Mouse (Mus musculus): ENCODE data around the gene St7. TPM values are rescaled to one million over a fixed set of nuclear protein-coding genes. Genes with fewer than 3 reads are reported as not detected.

The St7 gene
- total RNA-seq, 2 experiments from 2014 or later: 53.8 to 56.1 TPM

DNA sequence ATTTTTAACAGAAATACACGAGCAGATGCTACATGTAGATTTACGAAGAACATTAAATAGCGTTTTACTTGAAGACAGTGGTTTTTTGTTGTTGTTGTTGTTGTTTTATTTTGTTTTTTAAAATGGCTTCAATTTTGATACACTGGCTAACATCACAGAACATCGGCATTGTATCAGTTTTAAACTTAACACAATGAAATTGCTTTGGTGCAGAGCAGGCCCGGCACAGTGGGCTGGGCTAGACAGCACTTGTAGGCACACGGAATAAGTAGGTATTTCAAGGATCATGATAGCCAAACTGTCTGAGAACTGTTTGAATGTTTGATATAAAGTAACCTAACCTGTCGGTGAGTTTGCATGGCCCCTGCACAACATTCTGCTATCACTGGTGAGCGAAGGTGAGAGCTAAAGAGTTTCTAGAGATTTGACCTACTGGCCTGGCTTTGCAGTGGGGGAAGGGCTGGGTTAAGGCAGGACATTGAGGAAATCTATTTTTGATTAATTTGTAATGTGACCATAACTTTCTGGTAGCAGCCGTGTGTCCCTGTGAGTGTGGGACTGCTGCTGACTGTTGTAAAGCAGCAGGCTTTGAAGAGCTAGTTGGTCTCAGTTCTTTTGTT lies 57.4 kb downstream of the St7 start:
- Histone ChIP-seq H3K4me3 (peak overlapping the region; percentile 72), H3K27ac (peak overlapping the region; percentile 96)
- no peak for DNase-seq (ENCODE audit: low spot score in 2 of 2)
- TF ChIP-seq CTCF (conservative IDR thresholded peaks at IDR 0.05): no peak

DNA sequence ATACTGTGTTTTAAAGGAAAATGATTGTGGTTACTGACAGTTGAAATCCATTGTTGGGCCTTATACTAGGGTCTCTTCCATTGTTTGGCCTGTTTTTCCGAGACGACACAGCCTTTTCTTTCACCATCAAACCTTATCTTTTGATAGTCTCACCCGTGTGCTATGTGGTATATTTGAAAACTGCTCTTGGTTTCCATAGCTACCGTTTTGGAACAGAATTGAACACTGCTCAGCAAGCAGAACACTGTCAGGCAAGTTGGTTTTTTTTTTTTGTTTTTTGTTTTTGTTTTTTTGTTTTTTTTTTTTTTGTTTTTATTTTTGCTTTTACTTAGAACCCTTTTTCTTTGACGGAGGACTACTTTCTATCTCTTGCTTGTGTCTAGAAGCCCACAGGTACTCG lies 58.2 kb downstream of the St7 start:
- peak overlapping the region; percentile 96 for H3K27ac ChIP-seq
- H3K4me3 ChIP-seq: peak overlapping the region; percentile 72
- TF ChIP-seq CTCF (conservative IDR thresholded peaks at IDR 0.05): no peak
- DNase-seq (ENCODE audit: low spot score in 2 of 2): no peak

- Histone ChIP-seq H3K4me3 (no peak overlapping the region), H3K27ac (no peak overlapping the region)
- DNase-seq (ENCODE audit: low spot score in 2 of 2): no peak
- no peak for TF ChIP-seq CTCF (conservative IDR thresholded peaks at IDR 0.05)
These were observed 63.2 kb downstream of the St7 start for GRCm38 (mm10) chr6:17755902-17756301.

DNA sequence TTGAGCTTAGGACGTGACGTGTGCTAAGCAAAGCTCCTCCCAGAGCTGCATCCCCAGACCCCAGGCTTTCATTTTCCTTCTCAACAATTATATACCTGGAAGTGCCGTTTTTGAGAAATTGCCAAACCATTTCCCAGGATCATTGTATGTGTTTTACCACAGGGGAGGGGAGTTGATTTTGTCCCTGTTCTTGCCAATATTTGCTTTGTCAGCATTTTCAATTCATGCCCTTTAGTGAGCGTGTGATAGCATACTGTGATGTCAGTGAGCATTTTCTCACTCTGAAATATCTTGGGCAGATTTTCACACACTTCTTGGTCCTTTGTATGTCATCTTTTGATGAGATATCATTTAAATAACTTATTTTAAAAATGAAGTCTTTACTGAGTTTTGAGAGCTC lies 65.8 kb downstream of the St7 start:
- no peak overlapping the region for H3K27ac ChIP-seq
- no peak overlapping the region for H3K4me3 ChIP-seq
- DNase-seq (ENCODE audit: low spot score in 2 of 2): no peak
- TF ChIP-seq CTCF (conservative IDR thresholded peaks at IDR 0.05): no peak

- DNase-seq (ENCODE audit: low spot score in 2 of 2): peak; percentile 68 to 90
- TF ChIP-seq CTCF (conservative IDR thresholded peaks at IDR 0.05): no peak
- Histone ChIP-seq H3K27ac (peak overlapping the region; percentile 83), H3K4me3 (peak overlapping the region; percentile 27)
These were observed 71.4 kb downstream of the St7 start for GRCm38 (mm10) chr6:17763963-17764659.

GRCm38 (mm10) chr6:17764660-17764998 lies 71.9 kb downstream of the St7 start:
- Histone ChIP-seq H3K27ac (peak overlapping the region; percentile 83), H3K4me3 (peak overlapping the region; percentile 27)
- DNase-seq (ENCODE audit: low spot score in 2 of 2): no peak
- no peak for TF ChIP-seq CTCF (conservative IDR thresholded peaks at IDR 0.05)

DNA sequence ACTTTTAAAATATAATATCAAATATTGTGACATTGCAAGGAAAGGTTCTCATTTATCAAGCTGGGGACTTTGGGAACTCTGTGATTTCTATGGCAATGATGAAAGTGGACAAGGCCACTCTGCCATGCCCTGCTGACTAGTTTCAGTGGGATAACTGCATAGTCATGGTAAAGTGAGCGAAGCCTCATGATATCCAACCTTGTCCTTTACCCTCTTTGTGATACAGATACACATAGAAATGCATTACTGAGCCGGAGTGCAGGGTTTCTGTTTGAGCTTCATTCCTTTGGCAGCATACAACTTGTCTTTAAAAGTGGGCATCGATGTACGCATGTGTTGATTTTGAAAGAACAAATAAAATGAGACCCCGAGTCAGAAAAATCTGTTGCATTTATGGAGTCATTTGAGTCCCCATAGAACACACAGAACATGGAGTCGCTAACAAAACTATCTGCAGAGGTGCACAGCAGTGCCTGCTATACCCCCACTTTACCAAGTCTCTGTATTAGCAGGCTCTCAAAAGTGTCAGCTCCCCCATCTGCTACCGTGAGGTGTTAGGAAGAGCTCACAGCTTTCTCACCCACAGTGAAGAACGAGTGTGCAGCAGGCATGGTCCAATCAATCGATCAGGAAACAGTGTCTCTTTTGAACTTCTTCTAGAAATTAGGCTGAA lies 77.4 kb downstream of the St7 start:
- DNase-seq (ENCODE audit: low spot score in 2 of 2): no peak
- no peak overlapping the region for H3K4me3 ChIP-seq
- H3K27ac ChIP-seq: peak overlapping the region; percentile 9; the same call in 1 of the 2 replicates
- TF ChIP-seq CTCF (conservative IDR thresholded peaks at IDR 0.05): no peak

DNA sequence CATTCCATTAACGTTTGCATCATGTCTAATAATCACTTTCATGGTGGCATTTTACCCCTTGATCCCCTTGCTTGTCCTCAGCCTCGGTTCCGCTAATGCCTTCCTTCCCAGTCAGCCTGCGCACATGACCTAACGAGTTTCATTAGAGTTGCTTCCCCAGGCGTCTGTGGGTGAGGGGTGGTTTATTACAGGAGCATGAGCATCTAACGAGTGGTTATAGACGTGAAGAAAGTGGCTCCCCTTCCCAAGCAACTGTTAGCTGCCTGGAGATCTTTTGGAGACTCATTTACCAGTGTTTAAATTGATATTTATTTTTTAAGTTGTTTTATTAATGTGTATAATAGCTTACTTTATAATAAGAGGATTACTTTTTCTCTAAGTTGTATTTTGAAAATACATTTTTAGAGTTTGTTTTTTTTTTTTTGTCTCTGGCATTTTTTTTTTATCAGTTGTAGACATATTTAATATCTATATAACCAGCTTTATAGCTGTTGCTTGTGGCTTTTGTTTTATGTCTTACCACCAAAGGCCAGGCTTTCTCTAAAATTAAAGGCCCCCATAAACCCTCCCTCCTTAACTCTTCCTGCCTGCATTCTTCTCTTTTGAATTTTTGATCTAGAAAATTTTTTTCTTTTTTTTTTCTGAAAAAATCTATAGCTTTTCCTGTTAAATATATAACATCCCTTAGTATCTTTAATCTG lies 78.1 kb downstream of the St7 start:
- no peak for TF ChIP-seq CTCF (conservative IDR thresholded peaks at IDR 0.05)
- H3K4me3 ChIP-seq: no peak overlapping the region
- DNase-seq (ENCODE audit: low spot score in 2 of 2): no peak
- peak overlapping the region; percentile 9; the same call in 1 of the 2 replicates for H3K27ac ChIP-seq

DNA sequence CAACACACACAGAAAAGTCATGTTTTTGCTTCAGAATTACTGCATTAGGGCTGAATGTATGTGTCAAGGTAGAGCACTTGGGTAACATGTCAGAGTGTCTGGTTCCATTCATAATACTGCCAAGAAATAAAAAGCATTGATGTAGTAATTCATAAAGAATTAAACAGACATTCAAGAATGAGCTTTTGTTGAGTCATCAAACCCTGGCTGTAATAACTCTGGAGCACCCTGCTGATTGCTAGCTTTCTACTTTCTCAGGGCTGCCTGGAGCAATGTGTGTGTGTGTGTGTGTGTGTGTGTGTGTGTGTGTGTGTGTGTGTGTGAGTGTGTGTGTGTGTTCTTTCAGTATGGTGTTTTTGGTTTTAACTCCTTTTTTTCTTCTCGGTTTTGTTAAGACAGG lies 78.7 kb downstream of the St7 start:
- no peak for TF ChIP-seq CTCF (conservative IDR thresholded peaks at IDR 0.05)
- DNase-seq (ENCODE audit: low spot score in 2 of 2): no peak
- H3K27ac ChIP-seq: no peak overlapping the region
- H3K4me3 ChIP-seq: no peak overlapping the region

DNA sequence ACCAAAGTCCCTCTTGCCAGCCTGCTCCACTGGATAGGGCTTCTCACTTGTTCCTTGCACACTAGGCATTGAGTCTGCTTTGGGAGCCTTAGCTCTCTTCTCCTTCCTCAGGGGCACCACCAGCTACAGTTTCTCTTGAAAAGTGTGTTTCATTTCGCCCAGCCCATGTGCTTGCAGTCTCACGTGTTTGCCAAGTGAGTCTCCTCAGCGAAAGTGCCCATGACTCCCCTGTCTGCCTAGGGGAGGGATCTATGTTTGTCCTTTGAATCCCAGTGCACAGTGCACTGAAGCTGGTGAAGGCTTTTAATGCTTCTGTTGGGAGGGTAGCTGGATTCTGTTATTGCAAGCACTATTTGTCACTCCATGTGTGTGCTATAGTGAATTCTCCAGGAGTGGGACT lies 79.8 kb downstream of the St7 start:
- no peak overlapping the region for H3K27ac ChIP-seq
- H3K4me3 ChIP-seq: no peak overlapping the region
- TF ChIP-seq CTCF (conservative IDR thresholded peaks at IDR 0.05): no peak
- DNase-seq (ENCODE audit: low spot score in 2 of 2): no peak

GRCm38 (mm10) chr6:17776041-17776440 lies 83.3 kb downstream of the St7 start:
- no peak for DNase-seq (ENCODE audit: low spot score in 2 of 2)
- TF ChIP-seq CTCF (conservative IDR thresholded peaks at IDR 0.05): no peak
- Histone ChIP-seq H3K27ac (no peak overlapping the region), H3K4me3 (no peak overlapping the region)

DNA sequence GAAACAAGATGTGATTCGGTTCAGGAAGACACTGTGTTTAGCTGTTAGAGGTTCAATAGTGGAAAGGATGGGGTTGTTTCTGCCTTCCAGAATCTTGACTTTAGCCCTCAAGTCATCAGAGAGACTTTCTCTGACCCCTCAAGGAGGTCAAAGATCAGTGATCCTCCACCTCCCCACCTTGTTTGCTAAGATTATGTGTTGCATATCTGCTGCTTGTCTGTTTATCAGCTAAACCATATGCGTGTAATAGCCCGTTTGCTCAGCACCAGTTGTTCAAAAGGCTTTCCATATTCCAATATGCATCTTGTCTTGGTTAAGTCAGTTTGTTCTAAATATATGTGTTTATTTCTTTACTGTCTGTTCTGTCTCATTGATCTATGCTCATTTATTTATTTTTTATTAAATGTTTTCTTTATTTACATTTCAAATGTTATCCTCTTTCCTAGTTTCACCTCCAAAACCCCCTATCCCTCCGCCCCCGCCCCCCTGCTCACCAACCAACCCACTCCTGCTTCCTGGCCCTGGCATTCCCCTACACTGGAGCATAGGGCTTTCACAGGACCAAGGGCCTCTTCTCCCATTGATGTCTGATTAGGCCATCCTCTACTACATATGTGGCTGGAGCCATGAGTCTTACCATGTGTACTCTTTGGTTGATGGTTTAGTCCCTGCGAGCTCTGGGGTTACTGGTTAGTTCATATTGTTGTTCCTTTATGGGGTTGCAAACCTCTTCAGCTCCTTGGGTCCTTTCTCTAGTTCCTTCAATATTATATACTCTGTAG lies 84.5 kb downstream of the St7 start:
- Histone ChIP-seq H3K4me3 (no peak overlapping the region), H3K27ac (no peak overlapping the region)
- no peak for TF ChIP-seq CTCF (conservative IDR thresholded peaks at IDR 0.05)
- no peak for DNase-seq (ENCODE audit: low spot score in 2 of 2)
